8 mouse cellular contexts compared by ENCODE assay signal in the genomic region with DNA sequence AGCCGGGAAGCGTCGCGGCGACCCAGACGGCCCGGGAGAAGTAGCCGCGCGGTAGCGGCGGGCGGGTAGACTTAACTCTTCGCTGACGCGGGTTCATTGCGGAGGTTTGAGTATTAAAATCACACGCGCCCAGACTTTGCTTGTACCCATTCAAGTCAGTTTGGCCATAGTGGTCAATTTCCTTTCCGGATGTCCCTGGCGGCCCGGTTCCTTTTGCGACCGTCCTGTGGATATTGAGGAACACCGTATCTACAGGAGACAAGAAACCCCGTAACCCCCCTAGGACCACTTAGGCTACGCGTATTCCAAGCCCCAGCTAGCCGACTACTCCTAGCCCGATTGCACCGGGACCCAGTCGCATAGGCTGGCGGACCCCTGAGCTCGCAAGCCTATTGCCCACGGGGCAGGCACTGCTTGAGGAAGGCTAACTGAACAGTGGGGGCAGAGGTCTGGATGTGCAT. TPM values are rescaled to one million over a fixed set of nuclear protein-coding genes. Genes with fewer than 3 reads are reported as not detected.
DNase-seq lines count a peak whose midpoint lies in the region; ATAC-seq and TF ChIP-seq lines count a peak whose summit lies in the region.

No protein-coding gene starts in this region.

- in situ Hi-C loops in CH12.LX (cut with MboI; ENCODE audit: low pct_ligation_motif_present, low pct_unique_long_range_greater_than_20kb, low sequenced_read_pairs) = no loop called here

- TF ChIP-seq EP300 in heart, adult 2 months (IDR thresholded peaks at IDR 0.05; ENCODE audit: insufficient read depth, low read depth, low read length) = no peak
- TF ChIP-seq EP300 in CH12.LX (IDR thresholded peaks at IDR 0.05; ENCODE audit: low read length) = no peak
- no peak for TF ChIP-seq EP300 in liver, embryonic 14.5 days (IDR thresholded peaks at IDR 0.05; ENCODE audit: low read depth)

- WGBS in heart, adult 2 months = under 1% methylated on average over 35 of the region's 35 CpGs
- under 1% methylated on average over 35 of the region's 35 CpGs for WGBS in hindbrain, embryonic 10.5 days
- WGBS in liver, embryonic 14.5 days (ENCODE audit: insufficient replicate concordance) = under 1% methylated on average over 35 of the region's 35 CpGs

- TF ChIP-seq POLR2A in heart, adult 2 months (IDR thresholded peaks at IDR 0.05; ENCODE audit: insufficient read depth, low read depth, low read length) = no peak
- no peak for TF ChIP-seq POLR2A in CH12.LX (IDR thresholded peaks at IDR 0.05; ENCODE audit: low read depth, low read length)

- ATAC-seq in liver, embryonic 14.5 days (ENCODE audit: insufficient read depth) = peak; percentile 1; the same call in 1 of the 2 replicates

- H3K4me3 ChIP-seq in heart, adult 2 months = peak overlapping the region; percentile 91
- H3K4me3 ChIP-seq in CH12.LX (replicated peaks in 1 of 3; ENCODE audit: low read depth in 2 of 3, low read length in 2 of 3, poor library complexity in 1 of 3) = peak overlapping the region; percentile 79 to 86 (median 83)
- H3K4me3 ChIP-seq in hindbrain, embryonic 10.5 days = peak overlapping the region; percentile 74
- H3K4me3 ChIP-seq in liver, embryonic 14.5 days (ENCODE audit: insufficient read depth in 1 of 2, low read depth in 2 of 2, low read length in 2 of 2) = peak overlapping the region; percentile 74 to 87

- peak in 1 of 2 experiments; percentile 46 for DNase-seq in heart, adult 2 months
- DNase-seq in heart, adult 11 months = no peak
- no peak for DNase-seq in CH12.LX (ENCODE audit: extremely low read depth)
- DNase-seq in embryo, embryonic 10.5 days (ENCODE audit: low spot score) = peak; percentile 62
- DNase-seq in hindbrain, embryonic 10.5 days (ENCODE audit: low spot score) = no peak
- DNase-seq in liver, embryonic 14.5 days (ENCODE audit: low read depth in 3 of 3, low spot score in 3 of 3) = no peak
- DNase-seq in right cerebral cortex, postnatal 25 days = peak; percentile 20
- DNase-seq in layer of hippocampus, adult 9-10 months (ENCODE audit: low spot score) = no peak

- H3K9ac ChIP-seq in heart, adult 2 months (ENCODE audit: low read depth, low read length) = peak overlapping the region; percentile 84
- H3K9ac ChIP-seq in CH12.LX (ENCODE audit: insufficient read depth, low read depth) = peak overlapping the region; percentile 62
- H3K9ac ChIP-seq in liver, embryonic 14.5 days (replicated peaks) = peak overlapping the region; percentile 73

- peaks cover 13% of the 10 kb centered on the region for H3K9me3 ChIP-seq in CH12.LX (replicated peaks; ENCODE audit: low read length)
- no peaks in the 10 kb centered on the region for H3K9me3 ChIP-seq in hindbrain, embryonic 10.5 days
- no peaks in the 10 kb centered on the region for H3K9me3 ChIP-seq in liver, embryonic 14.5 days (ENCODE audit: control insufficient read depth, low read length)

- peak overlapping the region; percentile 78 for H3K27ac ChIP-seq in heart, adult 2 months
- H3K27ac ChIP-seq in CH12.LX (ENCODE audit: insufficient read depth, low read depth) = peak overlapping the region; percentile 49
- H3K27ac ChIP-seq in hindbrain, embryonic 10.5 days = peak overlapping the region; percentile 97
- H3K27ac ChIP-seq in liver, embryonic 14.5 days = no peak overlapping the region

- H3K4me1 ChIP-seq in heart, adult 2 months (ENCODE audit: control insufficient read depth, insufficient read depth, low read length) = peaks cover 8% of the 10 kb centered on the region
- peaks cover 0 to 20% of the 10 kb centered on the region in 2 experiments; a peak in 2 of 4 replicates for H3K4me1 ChIP-seq in CH12.LX (ENCODE audit: control insufficient read depth in 1 of 2, insufficient read depth in 2 of 2)
- H3K4me1 ChIP-seq in hindbrain, embryonic 10.5 days (replicated peaks) = peaks cover 72% of the 10 kb centered on the region
- H3K4me1 ChIP-seq in liver, embryonic 14.5 days (replicated peaks; ENCODE audit: control insufficient read depth in 2 of 2, insufficient read depth in 2 of 2, low read length in 1 of 2) = peaks cover 0 to 10% of the 10 kb centered on the region in 2 experiments; a peak in 2 of 4 replicates

- dilution Hi-C loops in CH12.LX (cut with MboI; ENCODE audit: extremely low pct_ligation_motif_present, extremely low pct_unique_long_range_greater_than_20kb, low sequenced_read_pairs) = no loop called here

- H3K27me3 ChIP-seq in heart, adult 2 months (ENCODE audit: control insufficient read depth, insufficient read depth, low read length) = no peaks in the 10 kb centered on the region
- no peaks in the 10 kb centered on the region for H3K27me3 ChIP-seq in CH12.LX (replicated peaks)
- peaks cover 32% of the 10 kb centered on the region for H3K27me3 ChIP-seq in hindbrain, embryonic 10.5 days (ENCODE audit: insufficient read depth, poor library complexity, severe bottlenecking)
- peaks cover 41% of the 10 kb centered on the region for H3K27me3 ChIP-seq in liver, embryonic 14.5 days (ENCODE audit: control insufficient read depth, insufficient read depth, low read length)

- H3K79me2 ChIP-seq in heart, adult 2 months (replicated peaks; ENCODE audit: control insufficient read depth, insufficient read depth, low read length) = no peaks in the 10 kb centered on the region
- H3K79me2 ChIP-seq in CH12.LX (replicated peaks; ENCODE audit: control insufficient read depth, extremely low read depth, insufficient read depth, poor library complexity, severe bottlenecking) = no peaks in the 10 kb centered on the region

- intact Hi-C loops in heart, adult 2 months (cut with DNase I) = loop anchor here (2.0 to 5.0 kb wide), 2 partner anchors 51 to 186 kb away; no protein-coding TSS in a partner anchor

- no peak for TF ChIP-seq CTCF in heart, adult 2 months (IDR thresholded peaks at IDR 0.05)
- no peak for TF ChIP-seq CTCF in CH12.LX (conservative IDR thresholded peaks at IDR 0.05 in 1 of 2, IDR thresholded peaks at IDR 0.05 in 1 of 2; ENCODE audit: low read depth in 2 of 2, low read length in 2 of 2)
- no peak; the same call in 1 of the 2 replicates for TF ChIP-seq CTCF in liver, embryonic 14.5 days (IDR thresholded peaks at IDR 0.05; ENCODE audit: low read depth)

- no peak for TF ChIP-seq RAD21 in CH12.LX (IDR thresholded peaks at IDR 0.05; ENCODE audit: low read depth, low read length)

- H3K4me2 ChIP-seq in CH12.LX (ENCODE audit: insufficient read depth, low read depth, poor library complexity, severe bottlenecking) = peak overlapping the region; percentile 58
- peak overlapping the region; percentile 87 for H3K4me2 ChIP-seq in liver, embryonic 14.5 days (ENCODE audit: low read depth)

- H3K36me3 ChIP-seq in heart, adult 2 months (ENCODE audit: control insufficient read depth, insufficient read depth, low read length) = no peaks in the 10 kb centered on the region
- H3K36me3 ChIP-seq in CH12.LX (replicated peaks in 1 of 2; ENCODE audit: control insufficient read depth in 1 of 2, insufficient read depth in 1 of 2, low read length in 1 of 2) = peaks cover 9 to 33% of the 10 kb centered on the region in 2 experiments
- H3K36me3 ChIP-seq in hindbrain, embryonic 10.5 days = peaks cover 30% of the 10 kb centered on the region
- H3K36me3 ChIP-seq in liver, embryonic 14.5 days (replicated peaks; ENCODE audit: control insufficient read depth, insufficient read depth, low read depth) = peaks cover 6% of the 10 kb centered on the region; the same call in 1 of the 2 replicates

TF ChIP-seq in CH12.LX, 34 proteins besides CTCF, POLR2A, EP300 and RAD21:
- no peak for TF ChIP-seq TCF12 (IDR thresholded peaks at IDR 0.05; ENCODE audit: low read depth, low read length)
- TF ChIP-seq KAT2A (IDR thresholded peaks at IDR 0.05; ENCODE audit: insufficient replicate concordance, low read length) = no peak
- no peak for TF ChIP-seq USF1 (IDR thresholded peaks at IDR 0.05; ENCODE audit: low read depth, low read length)
- no peak for TF ChIP-seq HCFC1 (IDR thresholded peaks at IDR 0.05; ENCODE audit: low read depth, low read length)
- no peak for TF ChIP-seq ZMIZ1 (IDR thresholded peaks at IDR 0.05; ENCODE audit: low read depth, low read length)
- TF ChIP-seq RCOR1 (conservative IDR thresholded peaks at IDR 0.05; ENCODE audit: low read depth, low read length) = no peak
- TF ChIP-seq ZKSCAN1 (IDR thresholded peaks at IDR 0.05; ENCODE audit: borderline replicate concordance, low read depth, low read length) = no peak
- TF ChIP-seq CHD1 (IDR thresholded peaks at IDR 0.05; ENCODE audit: low read depth, low read length) = no peak
- no peak for TF ChIP-seq IRF4 (IDR thresholded peaks at IDR 0.05; ENCODE audit: low read depth, low read length)
- TF ChIP-seq JUN (IDR thresholded peaks at IDR 0.05; ENCODE audit: insufficient read depth, low read depth, low read length) = no peak
- no peak for TF ChIP-seq ZC3H11A (IDR thresholded peaks at IDR 0.05; ENCODE audit: low read depth, low read length)
- no peak for TF ChIP-seq SMC3 (IDR thresholded peaks at IDR 0.05; ENCODE audit: low read depth, low read length)
- no peak for TF ChIP-seq UBTF (IDR thresholded peaks at IDR 0.05; ENCODE audit: low read depth, low read length)
- no peak for TF ChIP-seq ELF1 (IDR thresholded peaks at IDR 0.05; ENCODE audit: low read depth, low read length)
- no peak for TF ChIP-seq NELFE (IDR thresholded peaks at IDR 0.05; ENCODE audit: low read depth, low read length)

RNA-seq across cellular contexts. Expression of a gene that starts 0.8 kb away (rescaled TPM):
- total RNA-seq in heart, adult 2 months (2021) = 10 to 100 TPM; 13.5 to 19.9 TPM
- 10.9 and 14.9 TPM in 2 replicates for polyA plus RNA-seq in heart, adult 2 months (2012; rRNA removed)
- total RNA-seq in CH12.LX (2012; rRNA removed) (7.8 and 9.9 TPM in 2 replicates), CH12.LX (2014; rRNA removed) (10.2 and 11.6 TPM in 2 replicates)
- polyA plus RNA-seq in CH12.LX (2012; ENCODE audit: insufficient read length, low read depth) = 18.4 and 24.6 TPM in 2 replicates
- polyA plus RNA-seq in hindbrain, embryonic 10.5 days (2016; fragmentation: Nextera tagmentation; extraction: Ambion mirVana) = 26.2 and 27.4 TPM in 2 replicates
- polyA plus RNA-seq in liver, embryonic 14.5 days (2012; rRNA removed) = 4.5 and 5.0 TPM in 2 replicates
- polyA plus RNA-seq in liver, embryonic 14.5 days (2014; fragmentation: Nextera tagmentation; extraction: Ambion mirVana) = 3.3 and 4.0 TPM in 2 replicates

Comparison
In these comparisons a context has a peak if more than half of its experiments do, and no peak if none do; other contexts are left out.
1. DNase-seq: peak in embryo, embryonic 10.5 days (single experiment) and right cerebral cortex, postnatal 25 days (single experiment); none in heart, adult 11 months (single experiment), CH12.LX (single experiment), hindbrain, embryonic 10.5 days (single experiment), liver, embryonic 14.5 days (0 of 3) and layer of hippocampus, adult 9-10 months (single experiment).
2. Peak in every context shown above with its lines, with median percentiles within 50 percentile points of each other: H3K4me3 ChIP-seq and H3K9ac ChIP-seq.